Mouse (Mus musculus): Measurements from ENCODE around the gene Tex45. TPM values are rescaled to one million over a fixed set of nuclear protein-coding genes. Genes with fewer than 3 reads are reported as not detected.

Tex45 gene
- polyA plus RNA-seq (2012) = 0.84 and 2.1 TPM in 2 replicates

GRCm38 (mm10) chr8:3470562-3470961 is at the start of gene Tex45:
Gene Tex45 (plus strand): TSS chr8:3470862.

GRCm38 (mm10) chr8:3467006-3467885 is 3.4 kb upstream of the Tex45 start, which contains the start of gene Pex11g:
Gene Pex11g (minus strand): TSS chr8:3467680.

GRCm38 (mm10) chr8:3492901-3493844 is 22.5 kb downstream of the Tex45 start, which contains the start of gene Zfp358:
Gene Zfp358 (plus strand): TSS chr8:3493138.

GRCm38 (mm10) chr8:3500235-3501090 is 29.8 kb downstream of the Tex45 start, which contains the start of gene Mcoln1:
Gene Mcoln1 (plus strand): TSS chr8:3500457.

GRCm38 (mm10) chr8:3515260-3515671 is 44.6 kb downstream of the Tex45 start, which contains the start of gene Pnpla6:
Gene Pnpla6 (plus strand): TSS chr8:3515384.

Other genes starting within 250 kb of the Tex45 start
- gene Insr, start 191.2 kb upstream of the Tex45 start, polyA plus RNA-seq (2012) = 4.1 and 5.7 TPM in 2 replicates
- gene A430078G23Rik, start 117.4 kb upstream of the Tex45 start, polyA plus RNA-seq (2012) = 6.8 and 8.0 TPM in 2 replicates
- gene Arhgef18, start 77.9 kb upstream of the Tex45 start, polyA plus RNA-seq (2012) = 71.7 and 87.9 TPM in 2 replicates
- gene Pex11g, start 3.2 kb upstream of the Tex45 start, polyA plus RNA-seq (2012) = 1.5 and 2.5 TPM in 2 replicates
- 29.0 and 32.0 TPM in 2 replicates for gene Zfp358, start 22.3 kb downstream of the Tex45 start, polyA plus RNA-seq (2012)
- gene Mcoln1, start 29.6 kb downstream of the Tex45 start, polyA plus RNA-seq (2012) = 235 and 263 TPM in 2 replicates
- gene Pnpla6, start 44.5 kb downstream of the Tex45 start, polyA plus RNA-seq (2012) = 16.6 and 22.7 TPM in 2 replicates
- gene C330021F23Rik, start 97.1 kb downstream of the Tex45 start, polyA plus RNA-seq (2012) = not detected in 2 replicates
- 2.4 and 4.9 TPM in 2 replicates for gene Camsap3, start 116.4 kb downstream of the Tex45 start, polyA plus RNA-seq (2012)
- 51.6 and 63.7 TPM in 2 replicates for gene Xab2, start 150.5 kb downstream of the Tex45 start, polyA plus RNA-seq (2012)
- 29.3 and 51.7 TPM in 2 replicates for gene Pet100, start 150.7 kb downstream of the Tex45 start, polyA plus RNA-seq (2012)
- not detected in 2 replicates for gene Pcp2, start 154.7 kb downstream of the Tex45 start, polyA plus RNA-seq (2012)
- 427 and 433 TPM in 2 replicates for gene Stxbp2, start 160.1 kb downstream of the Tex45 start, polyA plus RNA-seq (2012)
- gene Retn, start 184.9 kb downstream of the Tex45 start, polyA plus RNA-seq (2012) = 0.27 TPM in 1 of 2 replicates, not detected in the other
- 0.38 and 1.2 TPM in 2 replicates for gene Mcemp1, start 194.9 kb downstream of the Tex45 start, polyA plus RNA-seq (2012)
- 4.1 and 4.9 TPM in 2 replicates for gene Fcor, start 201.5 kb downstream of the Tex45 start, polyA plus RNA-seq (2012)
- 34.8 and 35.6 TPM in 2 replicates for gene Trappc5, start 205.4 kb downstream of the Tex45 start, polyA plus RNA-seq (2012)
- 0.05 and 0.39 TPM in 2 replicates for gene Fcer2a, start 223.3 kb downstream of the Tex45 start, polyA plus RNA-seq (2012)
- gene Clec4g, start 249.8 kb downstream of the Tex45 start, polyA plus RNA-seq (2012) = not detected in 2 replicates

Data from megakaryocyte-erythroid progenitor cell, adult 5 weeks (primary cell).